Mouse (Mus musculus) adrenal gland, postnatal 25 days (tissue): ENCODE results near the gene Glt8d1. TPM values are rescaled to one million over a fixed set of nuclear protein-coding genes. Genes with fewer than 3 reads are reported as not detected.

Source experiments
- DNase-seq: peaks from one replicate; pipeline ENCODE4 v3.0.0; 2021; ENCODE audit warnings: mixed read lengths
- long read RNA-seq: library from polyadenylated mRNA; stranded (forward); transcript quantifications from one replicate; pipeline ENCODE4 v2.0.0, GENCODE M21; 2021
- total RNA-seq: library from RNA; stranded (reverse); gene quantifications from 2 replicates; pipeline ENCODE4 v1.2.3, GENCODE M21; 2021

The Glt8d1 gene
- total RNA-seq, result 42.0 and 56.9 TPM in 2 replicates
- long read RNA-seq, transcript Glt8d1-202 (10 exons, 1,498 nt), result minor isoform, 10 of 49 reads
- long read RNA-seq, transcript Glt8d1-201 (10 exons, 2,018 nt), result major isoform, 22 of 49 reads
- long read RNA-seq, partial matches to known transcripts, result 1 of 49 reads
- long read RNA-seq, other reads (novel, unspliced or antisense), result 16 of 49 reads

GRCm38 (mm10) chr14:31001307-31002205 is at the start of gene Glt8d1, which contains the start of gene Spcs1:
TSS of gene Glt8d1 (plus strand) at chr14:31001400.
TSS of gene Spcs1 (minus strand) at chr14:31001672.
- DNase-seq, result peak; percentile 90

- no peak for DNase-seq
Measured at GRCm38 (mm10) chr14:30958517-30958916, 42.7 kb upstream of the Glt8d1 start.

GRCm38 (mm10) chr14:30959031-30959430 is 42.2 kb upstream of the Glt8d1 start:
- no peak for DNase-seq

DNA sequence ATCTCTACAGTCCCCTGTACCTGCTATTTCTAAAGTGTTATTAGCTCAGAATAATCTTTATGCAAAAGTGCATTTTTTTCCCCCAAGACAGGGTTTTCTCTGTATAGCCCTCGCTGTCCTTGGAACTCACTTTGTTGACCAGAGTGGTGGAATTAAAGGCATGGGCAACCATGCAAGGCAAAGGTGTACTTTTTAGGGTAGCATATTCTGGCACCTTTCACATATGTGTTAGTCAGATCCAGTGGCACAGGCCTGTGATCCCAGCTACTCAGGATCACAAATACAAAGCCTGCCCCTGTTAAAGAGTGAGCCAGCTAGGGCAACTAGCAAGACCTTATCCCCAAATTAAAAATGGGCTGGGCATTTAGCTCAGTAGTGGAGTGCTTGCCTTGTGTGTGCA is 40.8 kb upstream of the Glt8d1 start:
- no peak for DNase-seq

- peak; percentile 16 for DNase-seq
Measured at GRCm38 (mm10) chr14:30974204-30974603, 27.0 kb upstream of the Glt8d1 start.

DNA sequence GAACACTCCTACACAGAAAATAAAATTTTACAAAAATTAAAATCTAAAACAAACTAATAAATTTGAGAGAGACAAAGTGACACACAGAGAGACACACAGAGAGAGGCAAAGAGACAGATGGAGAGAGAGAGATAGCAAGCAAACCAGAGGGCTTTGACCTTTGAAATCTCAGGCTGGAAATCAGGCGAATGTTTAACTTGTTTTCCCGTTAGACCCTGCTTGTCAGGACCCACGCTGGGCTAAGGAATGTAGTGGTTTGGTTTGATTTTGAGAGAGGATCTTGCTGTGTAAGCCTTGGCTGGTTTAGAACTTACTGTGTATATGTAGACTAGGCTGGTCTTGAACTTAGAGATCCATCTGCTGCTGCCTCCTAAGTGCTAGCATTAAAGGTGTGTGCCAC is 25.0 kb upstream of the Glt8d1 start:
- no peak for DNase-seq

DNA sequence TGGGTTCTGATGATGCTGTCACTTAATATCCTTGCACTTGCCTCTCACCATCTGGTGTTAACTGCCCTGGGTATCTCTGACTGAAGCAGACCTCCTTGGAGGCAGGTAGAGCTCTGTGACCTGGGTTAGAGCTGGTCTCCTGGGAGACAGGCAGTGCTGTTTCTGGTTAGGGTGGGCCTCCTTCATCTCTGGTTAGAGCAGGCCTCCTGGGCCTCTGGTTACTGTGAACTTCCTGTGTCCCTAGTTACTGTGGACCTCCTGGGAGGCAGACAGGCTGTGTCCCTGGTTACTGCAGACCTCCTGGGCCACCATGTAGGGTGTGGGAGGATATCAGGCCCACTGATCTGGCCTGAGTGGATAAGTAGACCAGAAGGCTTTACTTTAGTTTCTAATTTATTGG is 4.8 kb upstream of the Glt8d1 start:
- no peak for DNase-seq

- DNase-seq, result no peak
Measured at GRCm38 (mm10) chr14:31000356-31000755, 844 bp upstream of the Glt8d1 start.

- no peak for DNase-seq
Measured at GRCm38 (mm10) chr14:31000816-31001306, 339 bp upstream of the Glt8d1 start.

DNA sequence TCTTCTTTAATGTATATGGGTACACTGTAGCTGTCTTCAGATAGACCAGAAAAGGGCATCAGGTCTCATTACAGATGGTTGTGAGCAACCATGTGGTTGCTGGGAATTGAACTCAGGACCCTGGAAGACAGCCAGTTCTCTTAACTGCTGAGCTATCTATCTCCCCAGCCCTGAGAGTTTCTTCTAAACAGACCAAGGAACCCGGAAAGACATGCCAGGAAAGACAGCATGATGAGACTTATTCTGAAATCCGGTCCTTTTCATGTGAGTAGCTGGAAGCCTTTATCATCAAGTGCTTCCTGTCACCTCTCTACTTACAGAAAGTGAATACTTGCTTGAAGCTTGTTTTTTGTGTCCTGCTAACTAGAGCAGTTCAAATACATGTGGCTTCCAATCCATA is 3.3 kb downstream of the Glt8d1 start:
- no peak for DNase-seq

DNA sequence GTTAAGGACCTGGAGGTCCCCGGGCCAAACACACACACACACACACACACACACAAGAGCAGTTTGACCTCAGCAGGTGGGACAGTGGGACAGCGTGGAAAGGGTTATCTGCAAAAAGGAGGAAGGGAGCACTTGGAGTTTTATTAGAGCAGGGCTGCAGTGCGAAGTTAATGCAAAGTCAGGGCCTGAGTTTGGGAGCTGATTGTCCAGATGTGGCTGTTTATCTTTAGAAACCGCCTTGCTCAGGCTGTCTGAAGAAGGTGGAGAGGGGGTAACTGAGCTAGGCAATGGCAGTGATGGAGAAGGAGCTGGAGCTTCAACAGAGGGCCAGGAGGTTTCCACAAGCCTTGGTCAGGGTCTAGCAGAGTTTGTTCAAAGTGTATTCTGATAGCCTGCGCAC is 5.6 kb downstream of the Glt8d1 start:
- DNase-seq, result no peak

- DNase-seq, result no peak
Measured at GRCm38 (mm10) chr14:31011588-31011987, 10.4 kb downstream of the Glt8d1 start.

DNA sequence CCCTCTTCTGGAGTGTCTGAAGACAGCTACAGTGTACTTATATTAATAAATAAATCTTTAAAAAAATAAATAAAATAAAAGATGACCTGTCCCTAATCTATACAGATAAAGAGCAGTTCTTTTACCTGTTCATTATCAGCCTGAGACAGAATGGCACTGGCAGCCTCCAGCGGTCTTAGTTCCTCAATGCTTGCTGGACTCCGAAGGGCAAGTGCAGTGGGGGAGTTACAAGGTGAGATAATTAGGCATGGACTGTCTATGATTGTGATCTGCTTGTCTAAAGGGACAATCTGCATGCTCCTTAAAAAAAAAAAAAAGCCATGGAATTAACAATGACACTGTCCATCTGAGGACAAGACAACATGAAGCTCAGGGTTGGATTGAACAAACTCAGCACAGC is 12.7 kb downstream of the Glt8d1 start:
- DNase-seq, result no peak

DNA sequence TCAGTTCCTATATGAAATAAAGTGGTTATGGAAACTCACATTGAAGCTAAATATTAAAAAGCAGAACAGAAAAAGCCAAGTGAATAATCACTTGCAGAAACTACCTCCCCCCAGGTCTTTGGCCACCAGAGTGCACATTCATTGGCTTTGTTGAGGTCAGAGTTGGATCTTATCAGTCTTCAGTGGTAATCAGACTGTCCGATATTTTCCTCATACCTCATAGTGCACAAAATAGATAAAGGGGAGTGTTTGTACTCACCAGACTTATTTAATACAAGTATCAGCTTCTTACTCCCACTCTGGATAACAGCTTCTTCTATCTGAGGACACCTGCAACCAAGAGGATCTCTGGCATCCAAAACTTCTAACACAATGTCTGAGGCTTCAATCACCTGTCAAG is 14.9 kb downstream of the Glt8d1 start:
- DNase-seq, result no peak

DNA sequence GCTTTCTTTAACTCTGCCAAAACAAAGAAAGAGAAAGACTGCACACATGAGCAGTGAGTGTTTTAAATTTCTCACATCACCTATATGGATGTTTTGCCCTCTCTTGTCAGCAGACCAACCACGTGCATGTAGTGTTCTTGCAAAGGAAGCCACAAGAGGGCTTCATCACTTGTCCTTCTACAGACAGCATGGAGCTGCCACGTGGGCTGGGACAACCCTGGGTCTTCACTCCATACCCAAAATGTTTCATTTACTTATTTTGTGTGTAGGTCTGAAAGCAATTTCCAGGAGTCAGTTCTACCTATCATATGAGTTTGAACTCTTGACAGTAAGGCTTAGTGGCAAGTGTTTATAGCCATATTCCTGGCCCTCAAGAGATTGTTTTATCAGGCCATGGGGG is 16.7 kb downstream of the Glt8d1 start:
- peak; percentile 10 for DNase-seq

DNA sequence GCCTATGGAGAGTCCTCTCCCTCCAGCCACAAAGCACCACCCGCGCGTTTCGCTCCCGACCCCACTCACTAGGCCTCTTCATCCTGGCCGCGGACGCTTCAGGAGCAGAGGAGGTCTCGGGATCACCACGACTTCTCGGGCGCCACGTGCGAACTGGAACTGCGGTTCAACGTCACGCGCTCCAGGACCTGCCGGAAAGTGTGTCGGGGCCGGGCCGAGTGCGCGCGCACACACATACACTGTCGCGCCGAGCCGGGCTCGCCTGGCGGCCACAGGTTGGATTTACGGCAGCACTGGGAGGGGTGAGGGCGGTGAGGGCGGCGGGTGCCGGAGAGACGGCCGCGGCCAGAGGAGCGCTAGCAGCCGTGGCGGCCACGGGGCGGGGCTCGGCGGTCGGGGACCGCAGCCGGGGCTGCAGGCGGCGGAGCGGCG is 17.7 kb downstream of the Glt8d1 start, which contains the start of the genes Pbrm1 and Gnl3:
Gene Pbrm1 (plus strand): TSS at position 279 of the 432 bp plus-strand sequence.
Gene Gnl3 (minus strand): TSS at position 293 of the 432 bp plus-strand sequence.
- peak; percentile 98 for DNase-seq

DNA sequence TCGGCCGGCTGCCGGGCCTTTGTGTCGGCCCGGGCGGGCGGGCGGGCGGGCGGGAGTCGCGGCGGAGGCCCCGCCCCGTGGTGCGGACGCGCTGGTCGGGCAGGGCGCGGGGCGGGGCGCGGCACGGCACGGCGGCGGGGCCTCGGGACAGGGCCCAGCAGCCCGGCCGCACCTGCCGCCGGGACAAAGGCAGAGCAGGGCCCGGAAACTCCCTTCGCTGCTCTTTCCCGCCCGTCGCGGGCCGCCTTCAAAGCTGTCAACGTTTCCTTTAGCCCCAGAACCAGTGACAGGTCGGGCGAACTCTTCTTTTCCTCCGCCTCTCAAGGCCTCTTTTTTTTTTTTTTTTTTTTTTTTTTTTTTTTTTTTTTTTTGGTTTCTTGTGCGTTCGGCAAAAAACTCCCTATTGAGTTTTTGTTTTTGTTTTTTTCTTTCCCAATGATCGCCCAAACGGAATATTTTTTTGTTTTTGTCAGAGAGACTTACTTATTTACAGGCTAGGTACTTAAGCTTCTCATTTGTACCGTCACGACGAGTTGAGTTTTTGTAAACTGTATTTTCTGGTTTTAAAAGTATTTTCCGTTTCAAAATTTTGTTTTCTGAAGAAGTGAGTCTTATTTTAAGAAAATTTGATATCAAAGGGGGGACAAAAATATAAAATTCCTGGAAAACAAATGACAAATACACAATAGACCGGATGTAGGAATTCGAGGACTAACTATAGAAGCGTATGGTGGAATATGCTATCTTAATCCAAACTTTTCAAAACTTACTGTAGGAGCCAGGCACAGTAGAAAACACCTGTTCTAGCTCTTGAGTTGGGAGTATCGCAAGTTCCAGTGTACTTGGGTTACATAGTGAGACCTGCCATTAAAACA is 18.4 kb downstream of the Glt8d1 start:
- peak; percentile 83 for DNase-seq

DNA sequence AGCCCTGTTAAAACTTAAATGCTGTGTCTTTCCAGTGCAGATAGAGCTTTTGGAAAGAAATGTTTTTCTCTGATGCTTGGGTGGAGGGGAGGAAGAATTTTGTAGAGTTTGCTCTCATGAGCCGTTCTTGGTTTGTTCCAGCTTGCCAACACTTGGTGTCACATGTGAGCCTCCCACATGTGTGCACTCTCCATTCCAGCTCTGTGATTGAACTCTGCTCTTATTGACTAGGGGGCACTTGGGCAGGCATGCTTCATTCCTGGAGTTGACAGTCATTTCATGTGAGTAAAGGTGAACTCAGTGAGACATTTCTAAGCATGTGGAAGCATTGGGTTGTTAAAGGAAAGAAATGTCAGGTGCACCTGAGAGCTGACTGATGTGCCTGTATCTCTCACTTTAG is 21.4 kb downstream of the Glt8d1 start:
- no peak for DNase-seq

- no peak for DNase-seq
Measured at GRCm38 (mm10) chr14:31025785-31026184, 24.6 kb downstream of the Glt8d1 start.

GRCm38 (mm10) chr14:31045296-31045695 is 44.1 kb downstream of the Glt8d1 start:
- DNase-seq, result no peak

DNA sequence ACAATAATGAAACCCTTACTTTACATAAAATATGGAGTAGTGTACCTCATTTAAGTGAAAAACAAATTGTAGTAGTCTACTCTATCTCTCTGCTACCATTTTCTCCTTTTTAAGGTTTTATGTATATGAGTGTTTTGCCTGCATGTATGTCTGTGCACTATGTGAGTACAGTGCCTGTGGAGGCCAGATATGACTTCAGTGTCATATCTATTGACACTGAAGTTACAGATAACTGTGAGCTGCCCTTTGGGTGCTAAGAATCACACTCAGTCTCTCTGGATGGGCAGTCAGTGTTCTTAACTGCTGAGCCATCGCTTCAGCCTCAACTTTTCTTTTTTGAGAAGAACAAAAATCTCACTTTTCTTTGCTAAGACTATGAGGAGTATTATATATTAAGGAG is 44.6 kb downstream of the Glt8d1 start:
- no peak for DNase-seq
